Mouse (Mus musculus): ENCODE measurements around the gene Psma6. TPM values are rescaled to one million over a fixed set of nuclear protein-coding genes. Genes with fewer than 3 reads are reported as not detected.

The Psma6 gene
- polyA plus RNA-seq, 1 experiment from 2014 or later: 358 TPM

DNA sequence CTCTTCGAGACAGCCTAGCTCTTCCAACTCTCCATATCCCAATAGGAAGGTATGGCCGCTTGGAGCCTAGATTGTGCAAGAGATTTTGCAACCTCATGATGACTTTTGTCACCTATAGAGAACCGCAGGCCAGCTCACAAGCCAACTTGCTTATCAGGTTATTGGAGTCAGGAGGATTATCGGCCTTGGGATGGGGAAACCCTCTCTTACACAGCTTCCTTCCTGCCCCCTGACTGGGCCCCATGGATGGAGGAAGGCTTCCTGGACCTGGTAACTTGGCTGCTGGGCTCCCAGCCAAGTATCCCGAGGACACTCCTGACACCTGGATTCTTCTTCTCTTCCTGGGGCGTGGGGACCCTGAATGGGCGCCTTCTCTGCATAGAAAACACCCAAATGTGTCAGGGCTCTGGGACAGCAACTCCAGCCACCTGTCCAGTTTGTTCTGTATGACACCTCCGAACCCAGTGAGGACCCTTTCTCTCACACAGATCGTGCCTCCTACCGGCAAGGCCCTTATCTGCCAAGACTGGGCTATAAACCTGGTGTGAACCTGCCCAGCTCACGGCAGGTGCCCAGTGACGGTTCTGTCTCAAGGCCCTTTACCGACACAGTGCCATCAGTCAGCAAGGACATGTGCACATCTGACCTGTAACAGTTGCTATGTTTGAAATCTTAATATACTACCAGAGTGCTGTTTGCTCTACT is 53.3 kb downstream of the Psma6 start:
- Histone ChIP-seq H3K27ac (replicated peaks) (peak overlapping the region; percentile 63), H3K9ac (ENCODE audit: low read length) (no peak overlapping the region)

DNA sequence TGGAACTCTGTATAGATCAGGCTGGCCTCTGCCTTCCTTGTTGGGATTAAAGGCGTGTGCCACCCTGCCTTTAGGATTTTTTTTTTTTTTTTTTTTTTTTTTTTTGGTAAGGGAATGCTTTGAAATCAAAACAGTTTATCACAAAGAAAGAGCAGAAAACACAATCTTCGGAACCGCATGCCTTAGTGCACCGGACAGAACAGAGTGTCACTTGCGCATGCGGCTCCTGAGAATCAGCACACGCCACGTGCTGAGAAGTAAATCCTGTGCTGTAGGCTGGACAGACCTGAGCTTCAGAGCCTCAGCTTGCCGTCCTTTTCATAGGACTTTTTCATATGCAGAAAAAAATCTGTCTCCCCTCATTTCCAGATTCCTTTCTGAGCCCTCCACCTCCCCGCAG is 54.0 kb downstream of the Psma6 start:
- Histone ChIP-seq H3K9ac (ENCODE audit: low read length) (0 out of 2 replicates have a peak overlapping the region, but pooled peaks have one; percentile 32), H3K27me3 (ENCODE audit: control insufficient read depth, insufficient read depth, low read length) (no peaks in the 10 kb centered on the region), H3K27ac (replicated peaks) (peak overlapping the region; percentile 63; the same call in 1 of the 2 replicates), H3K4me2 (replicated peaks; ENCODE audit: low read depth) (peak overlapping the region; percentile 31), H3K9me3 (ENCODE audit: control insufficient read depth, low read length) (no peaks in the 10 kb centered on the region), H3K4me3 (ENCODE audit: low read depth, low read length) (no peak overlapping the region), H3K36me3 (ENCODE audit: control insufficient read depth, insufficient read depth, low read length) (no peaks in the 10 kb centered on the region), H3K4me1 (replicated peaks; ENCODE audit: control insufficient read depth, insufficient read depth) (peaks cover 17% of the 10 kb centered on the region; the same call in 1 of the 2 replicates)
- TF ChIP-seq CTCF (IDR thresholded peaks at IDR 0.05; ENCODE audit: low read depth) (no peak), EP300 (optimal IDR thresholded peaks at IDR 0.05) (no peak)
- ATAC-seq (ENCODE audit: low FRiP score, low TSS enrichment) (no peak), DNase-seq (ENCODE audit: low spot score) (no peak)
- WGBS: 66% methylated on average over 10 of the region's 10 CpGs

More for the DNA sequence above, 53.3 kb downstream of the Psma6 start:
- H3K36me3 ChIP-seq (ENCODE audit: control insufficient read depth, insufficient read depth, low read length): no peaks in the 10 kb centered on the region
- H3K4me3 ChIP-seq (ENCODE audit: low read depth, low read length): no peak overlapping the region
- WGBS: 45% methylated on average over 13 of the region's 13 CpGs
- H3K4me2 ChIP-seq (replicated peaks; ENCODE audit: low read depth): no peak overlapping the region
- no peaks in the 10 kb centered on the region for H3K27me3 ChIP-seq (ENCODE audit: control insufficient read depth, insufficient read depth, low read length)
- TF ChIP-seq CTCF (IDR thresholded peaks at IDR 0.05; ENCODE audit: low read depth) (peak; percentile 24; the same call in 1 of the 2 replicates), EP300 (optimal IDR thresholded peaks at IDR 0.05) (peak; percentile 88)
- DNase-seq (ENCODE audit: low spot score) (peak; percentile 62), ATAC-seq (ENCODE audit: low FRiP score, low TSS enrichment) (peak; percentile 71)
- peaks cover 10% of the 10 kb centered on the region; the same call in 1 of the 2 replicates for H3K4me1 ChIP-seq (replicated peaks; ENCODE audit: control insufficient read depth, insufficient read depth)
- no peaks in the 10 kb centered on the region for H3K9me3 ChIP-seq (ENCODE audit: control insufficient read depth, low read length)

DNA sequence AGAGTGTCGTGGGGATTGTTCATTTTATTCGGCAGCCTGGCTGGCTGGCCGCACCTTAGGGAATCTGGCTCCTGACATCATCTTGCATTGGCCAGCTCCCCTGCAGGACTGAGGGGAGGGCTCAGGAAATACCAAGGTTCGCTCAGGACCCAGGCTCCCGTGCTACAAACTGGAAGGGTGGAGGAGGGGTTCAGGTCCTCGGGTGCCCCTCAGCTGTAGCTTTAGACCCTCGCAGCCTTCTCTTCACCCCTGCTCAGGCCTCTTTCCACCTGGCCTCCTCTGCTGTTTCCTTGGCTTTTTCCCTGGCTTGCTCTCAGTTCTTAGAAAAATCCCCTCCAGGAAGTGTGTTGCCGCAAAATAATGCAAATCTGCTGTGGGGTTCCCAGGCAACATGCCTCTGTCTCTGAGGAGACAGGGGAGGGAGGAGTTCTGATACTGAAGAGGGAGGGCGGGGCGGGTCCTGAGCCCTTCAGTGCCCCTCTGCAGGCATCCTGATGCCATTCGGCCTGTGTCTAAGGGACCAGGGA is 54.7 kb downstream of the Psma6 start:
- Histone ChIP-seq H3K4me3 (ENCODE audit: low read depth, low read length) (no peak overlapping the region), H3K27me3 (ENCODE audit: control insufficient read depth, insufficient read depth, low read length) (no peaks in the 10 kb centered on the region), H3K9ac (ENCODE audit: low read length) (peak overlapping the region; percentile 32), H3K27ac (replicated peaks) (peak overlapping the region; percentile 59), H3K4me2 (replicated peaks; ENCODE audit: low read depth) (peak overlapping the region; percentile 31), H3K4me1 (replicated peaks; ENCODE audit: control insufficient read depth, insufficient read depth) (peaks cover 19% of the 10 kb centered on the region; the same call in 1 of the 2 replicates), H3K36me3 (ENCODE audit: control insufficient read depth, insufficient read depth, low read length) (no peaks in the 10 kb centered on the region), H3K9me3 (ENCODE audit: control insufficient read depth, low read length) (no peaks in the 10 kb centered on the region)
- ATAC-seq (ENCODE audit: low FRiP score, low TSS enrichment) (no peak), DNase-seq (ENCODE audit: low spot score) (no peak)
- 17% methylated on average over 11 of the region's 11 CpGs for WGBS
- no peak for TF ChIP-seq CTCF (IDR thresholded peaks at IDR 0.05; ENCODE audit: low read depth)
- no peak for TF ChIP-seq EP300 (optimal IDR thresholded peaks at IDR 0.05)

DNA sequence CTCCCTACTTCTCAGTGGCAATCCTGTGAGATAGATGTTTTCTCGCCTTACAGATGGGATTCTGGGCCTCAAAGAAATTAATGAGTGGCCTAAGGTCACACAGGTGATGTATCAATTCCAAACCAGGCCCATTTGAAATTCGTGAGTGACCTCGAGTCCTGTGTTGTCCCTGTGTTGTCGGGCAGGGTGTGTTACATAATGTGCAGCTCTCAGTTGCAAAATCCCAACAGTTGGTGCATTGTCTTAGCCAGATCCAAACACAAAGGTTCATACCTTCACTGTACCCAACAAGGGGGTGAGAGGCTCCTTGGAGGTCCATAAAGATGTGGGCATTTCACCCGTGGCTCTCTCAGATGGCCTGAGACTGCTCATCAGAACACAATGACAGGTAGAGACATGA is 56.4 kb downstream of the Psma6 start:
- H3K36me3 ChIP-seq (ENCODE audit: control insufficient read depth, insufficient read depth, low read length): no peaks in the 10 kb centered on the region
- TF ChIP-seq CTCF (IDR thresholded peaks at IDR 0.05; ENCODE audit: low read depth) (no peak), EP300 (optimal IDR thresholded peaks at IDR 0.05) (no peak)
- ATAC-seq (ENCODE audit: low FRiP score, low TSS enrichment) (no peak), DNase-seq (ENCODE audit: low spot score) (no peak)
- H3K4me1 ChIP-seq (replicated peaks; ENCODE audit: control insufficient read depth, insufficient read depth): peaks cover 23% of the 10 kb centered on the region; the same call in 1 of the 2 replicates
- no peaks in the 10 kb centered on the region for H3K9me3 ChIP-seq (ENCODE audit: control insufficient read depth, low read length)
- no peak overlapping the region for H3K9ac ChIP-seq (ENCODE audit: low read length)
- no peaks in the 10 kb centered on the region for H3K27me3 ChIP-seq (ENCODE audit: control insufficient read depth, insufficient read depth, low read length)
- no peak overlapping the region; the same call in 1 of the 2 replicates for H3K27ac ChIP-seq (replicated peaks)
- no peak overlapping the region for H3K4me2 ChIP-seq (replicated peaks; ENCODE audit: low read depth)
- 77% methylated on average over 5 of the region's 5 CpGs for WGBS
- no peak overlapping the region for H3K4me3 ChIP-seq (ENCODE audit: low read depth, low read length)

DNA sequence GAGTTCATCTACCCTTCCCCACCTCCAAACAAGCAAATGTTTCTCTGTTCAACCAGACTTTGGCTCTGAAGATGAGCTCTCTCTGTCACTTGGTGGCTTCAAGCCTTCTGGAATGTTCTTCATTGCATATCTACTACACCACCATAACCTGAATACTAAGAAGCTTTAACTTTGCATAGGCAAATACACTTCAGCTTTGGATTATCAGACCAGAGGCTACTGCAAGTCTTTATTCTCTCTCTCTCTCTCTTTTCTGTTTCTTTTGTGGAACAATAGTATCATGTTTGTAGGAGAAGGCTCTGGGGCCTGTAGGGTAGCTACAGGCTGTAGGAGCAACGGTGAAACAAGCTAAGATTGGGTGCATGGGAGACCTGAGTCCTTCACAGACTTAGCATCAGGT is 58.2 kb downstream of the Psma6 start:
- H3K4me1 ChIP-seq (replicated peaks; ENCODE audit: control insufficient read depth, insufficient read depth): peaks cover 25% of the 10 kb centered on the region; the same call in 1 of the 2 replicates
- H3K9ac ChIP-seq (ENCODE audit: low read length): no peak overlapping the region
- 93% methylated on average over 1 of the region's 1 CpGs for WGBS
- 0 out of 2 replicates have a peak overlapping the region, but pooled peaks have one; percentile 84 for H3K27ac ChIP-seq (replicated peaks)
- no peaks in the 10 kb centered on the region for H3K36me3 ChIP-seq (ENCODE audit: control insufficient read depth, insufficient read depth, low read length)
- no peak overlapping the region for H3K4me3 ChIP-seq (ENCODE audit: low read depth, low read length)
- no peak for DNase-seq (ENCODE audit: low spot score)
- no peak overlapping the region for H3K4me2 ChIP-seq (replicated peaks; ENCODE audit: low read depth)
- no peaks in the 10 kb centered on the region for H3K27me3 ChIP-seq (ENCODE audit: control insufficient read depth, insufficient read depth, low read length)
- no peaks in the 10 kb centered on the region for H3K9me3 ChIP-seq (ENCODE audit: control insufficient read depth, low read length)
- no peak for TF ChIP-seq CTCF (IDR thresholded peaks at IDR 0.05; ENCODE audit: low read depth)
- TF ChIP-seq EP300 (optimal IDR thresholded peaks at IDR 0.05): no peak
- no peak for ATAC-seq (ENCODE audit: low FRiP score, low TSS enrichment)

Measured in stomach, postnatal 0 days (tissue).